Mouse (Mus musculus): Measurements from ENCODE around the gene Tmie. TPM values are rescaled to one million over a fixed set of nuclear protein-coding genes. Genes with fewer than 3 reads are reported as not detected.
"Not testable (repeated sequence)": the region's sequence is repeated elsewhere in the genome, so short reads cannot be mapped to it uniquely, and the experiment has no call there.

Tmie gene
- total RNA-seq, 1 experiment from 2014 or later, result 2.2 TPM

DNA sequence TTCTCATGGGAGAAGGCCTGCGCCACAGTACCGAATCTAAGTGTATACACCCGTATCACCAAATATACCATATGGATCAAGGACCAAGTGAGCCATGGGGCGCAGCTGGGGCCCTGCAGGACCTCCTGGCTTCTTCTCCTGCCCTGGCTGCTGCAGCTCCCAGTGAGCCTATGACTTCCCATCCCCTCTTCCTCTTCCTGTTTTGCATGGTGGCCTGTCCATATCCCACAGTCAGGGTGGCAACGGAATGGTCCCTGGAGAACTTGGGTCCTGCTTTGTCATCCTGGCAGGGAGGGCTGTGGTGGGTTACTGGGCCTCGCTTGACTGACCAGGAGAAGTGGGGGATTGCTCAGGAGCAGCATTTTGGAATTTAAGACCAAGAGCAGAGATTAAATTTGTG, 39.0 kb downstream of the Tmie start:
- DNase-seq, result no peak

DNA sequence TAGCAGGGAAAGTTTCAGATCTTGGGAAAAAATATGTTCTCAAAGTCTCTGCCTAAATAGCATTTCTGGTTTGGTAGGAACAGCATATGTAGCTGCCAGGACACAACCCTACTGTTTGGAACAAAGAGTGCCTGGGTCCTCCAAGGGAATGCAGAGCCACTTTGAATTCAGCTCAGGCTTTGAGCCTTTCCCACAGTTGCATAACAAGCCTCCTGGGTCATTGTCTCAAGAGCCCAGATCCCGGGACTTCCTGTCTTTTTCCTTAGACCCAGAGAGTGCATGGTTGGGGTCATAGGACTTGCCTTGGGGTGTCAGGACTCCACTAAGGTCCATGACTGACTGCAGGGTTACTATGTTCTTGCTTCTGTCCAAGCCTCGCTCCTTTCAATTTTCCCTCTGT, 43.8 kb downstream of the Tmie start:
- DNase-seq, result peak; percentile 37

DNA sequence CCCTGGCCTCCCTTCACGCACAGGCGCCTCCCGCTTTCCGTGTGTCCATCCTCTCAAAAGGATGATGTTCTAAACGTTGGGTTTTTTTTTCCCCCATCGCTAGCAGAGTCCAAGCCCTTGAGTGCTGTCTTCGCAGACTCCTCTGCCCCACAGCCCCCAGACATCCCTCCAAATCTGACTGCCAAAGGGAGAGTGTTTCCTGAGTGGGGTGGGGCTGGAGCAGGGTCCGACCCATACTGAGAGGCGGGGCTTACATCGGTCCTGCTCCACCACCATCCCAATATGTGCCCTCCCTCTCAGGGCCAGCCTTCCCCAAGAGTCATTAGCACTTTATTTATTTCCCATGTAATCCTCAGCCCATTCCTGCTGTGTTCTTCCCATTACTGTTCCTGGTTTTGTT, 45.0 kb downstream of the Tmie start:
- DNase-seq, result no peak

DNA sequence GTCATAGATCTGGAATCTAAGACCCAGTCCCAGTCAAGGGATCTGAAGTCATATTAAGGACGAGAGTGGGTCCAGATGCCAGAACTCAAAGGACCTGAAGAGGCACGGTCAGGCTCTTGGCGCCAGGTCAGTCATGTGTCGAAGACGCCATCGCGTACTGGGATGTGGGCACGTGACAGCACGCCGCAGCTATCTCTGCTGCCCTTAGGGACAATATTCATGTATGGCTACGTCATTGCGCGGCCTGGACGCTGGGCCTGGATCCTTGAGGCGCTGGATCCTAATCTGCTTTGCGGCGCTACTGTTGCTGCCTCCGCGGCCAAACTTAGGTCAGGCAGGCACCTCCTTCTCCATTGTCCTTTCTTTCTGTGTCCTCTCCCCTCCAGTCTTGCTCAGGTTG, 45.5 kb downstream of the Tmie start, which contains the start of gene Prss45:
Prss45 (plus strand) TSS at position 178 of the 400 bp plus-strand sequence.
- no peak for DNase-seq

DNA sequence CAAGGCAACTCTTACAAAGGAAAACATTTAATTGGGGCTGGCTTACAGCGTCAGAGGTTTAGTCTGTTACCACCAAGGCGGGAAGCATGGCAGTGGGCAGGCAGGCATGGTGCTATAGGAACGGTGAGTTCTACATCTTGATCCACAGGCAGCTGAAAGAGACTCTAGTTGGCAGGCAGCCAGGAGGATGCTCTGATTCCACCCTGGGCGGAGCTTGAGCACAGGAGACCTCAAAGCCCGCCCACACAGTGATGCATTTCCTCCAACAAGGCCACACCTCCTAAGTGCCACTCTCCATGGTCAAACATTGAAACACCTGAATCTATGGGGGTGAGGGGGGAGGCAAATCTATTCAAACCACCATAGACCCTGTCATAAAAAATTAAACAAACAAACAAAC, 46.9 kb downstream of the Tmie start:
- DNase-seq, result no peak

DNA sequence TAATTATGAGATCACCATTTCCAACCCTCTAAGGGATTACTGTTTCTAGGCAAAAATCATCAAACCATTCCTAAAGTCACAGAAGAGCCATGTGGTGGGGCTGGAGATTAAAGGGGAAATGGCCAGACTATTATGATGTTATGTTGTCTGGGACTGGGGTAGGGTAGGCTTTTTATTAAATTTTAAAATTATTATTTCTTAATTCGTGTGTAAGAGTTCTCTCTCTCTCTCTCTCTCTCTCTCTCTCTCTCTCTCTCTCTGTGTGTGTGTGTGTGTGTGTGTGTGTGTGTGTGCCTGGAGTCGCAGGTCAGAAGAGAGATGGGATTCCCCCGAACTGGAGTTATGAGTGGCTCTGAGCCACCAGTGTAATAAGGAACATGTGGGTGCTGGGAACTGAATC, 53.5 kb downstream of the Tmie start, which contains the start of gene Prss43:
Prss43 (plus strand) TSS at position 301 of the 400 bp plus-strand sequence.
- DNase-seq, result no peak

DNA sequence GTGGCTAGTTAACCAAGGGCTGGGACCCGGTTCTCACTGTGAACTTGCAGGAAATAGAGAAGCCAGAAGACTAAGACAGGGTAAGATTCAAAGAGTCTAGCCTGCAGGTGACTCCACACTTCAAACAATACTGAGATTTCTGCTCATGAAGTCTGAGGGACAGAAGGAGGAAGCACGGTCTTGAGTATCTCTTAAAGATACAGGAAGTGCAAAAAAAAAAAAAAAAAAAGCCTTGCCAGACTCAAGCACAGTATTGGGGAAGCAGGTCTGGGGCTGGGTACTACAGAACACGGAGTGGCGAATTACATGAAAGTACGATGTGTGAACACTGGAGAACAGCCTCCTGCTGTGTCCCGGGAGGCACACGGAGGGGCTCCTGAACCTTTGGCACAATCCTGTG, 54.1 kb downstream of the Tmie start:
- DNase-seq, result no peak

DNA sequence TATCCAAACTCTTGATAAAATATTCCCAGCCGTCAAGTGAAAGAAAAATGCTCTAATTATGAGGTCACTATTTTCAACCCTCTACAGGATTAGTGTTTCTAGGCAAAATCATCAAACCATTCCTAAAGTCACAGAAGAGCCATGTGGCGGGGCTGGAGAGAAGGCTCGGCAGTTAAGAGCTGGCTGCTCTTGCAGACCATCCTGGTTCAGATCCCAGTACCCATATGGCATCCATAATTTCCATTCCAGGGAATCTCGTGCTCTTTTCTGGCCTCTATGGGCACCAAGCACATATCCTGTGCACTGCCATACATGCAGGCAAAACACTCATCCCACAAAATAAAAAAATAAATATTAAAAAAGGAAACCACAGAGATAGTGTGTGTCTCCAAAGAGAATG, 54.5 kb downstream of the Tmie start:
- DNase-seq, result no peak

DNA sequence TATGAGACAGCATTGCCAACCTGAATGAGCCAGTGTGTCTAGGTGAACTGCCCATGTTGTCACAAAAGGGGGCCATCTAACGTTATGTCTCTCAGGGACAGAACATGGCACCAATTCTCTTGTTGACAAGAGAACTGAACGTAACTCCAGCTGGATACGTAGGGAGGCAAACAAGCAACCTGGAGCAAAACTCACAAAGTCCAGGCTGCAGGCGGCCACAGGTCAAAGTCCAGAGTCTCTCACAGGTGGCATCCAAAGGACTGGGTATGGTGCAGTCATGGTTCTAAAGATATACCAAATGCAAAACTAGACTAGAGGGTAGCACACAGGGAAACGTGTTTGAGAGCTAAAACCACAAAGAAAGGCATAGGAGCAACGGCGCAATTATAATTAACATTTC, 58.5 kb downstream of the Tmie start:
- no peak for DNase-seq

DNA sequence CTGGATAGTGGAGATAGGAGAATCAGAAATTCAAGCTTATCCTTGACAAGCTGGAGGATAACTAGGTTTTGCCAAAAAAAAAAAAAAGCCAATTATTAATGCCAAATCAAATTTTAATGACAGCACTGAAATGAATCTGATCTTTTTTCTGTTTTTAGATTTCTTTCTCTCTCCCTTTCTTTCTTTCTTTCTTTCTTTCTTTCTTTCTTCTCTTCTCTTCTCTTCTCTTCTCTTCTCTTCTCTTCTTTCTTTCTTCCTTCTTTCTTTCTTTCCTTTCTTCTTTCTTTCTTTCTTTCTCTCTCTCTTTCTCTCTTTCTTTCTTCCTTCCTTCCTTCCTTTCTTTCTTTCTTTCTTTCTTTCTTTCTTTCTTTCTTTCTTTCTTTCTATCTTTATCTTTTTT, 59.4 kb downstream of the Tmie start:
- not testable (repeated sequence) for DNase-seq

Small RNAs within 50 kb of the gene (microRNA-seq; reads per million reads assigned to microRNA genes)
- 0 reads per million in 2 experiments for gene Gm24269

Other genes starting within 250 kb of the Tmie start
- gene Nbeal2, start 226.0 kb downstream of the Tmie start, total RNA-seq (2021), result 9.1 and 15.4 TPM in 2 replicates
- 60.4 and 79.3 TPM in 2 replicates for gene Ccdc12, start 223.6 kb downstream of the Tmie start, total RNA-seq (2021)
- gene Myl3, start 138.3 kb downstream of the Tmie start, total RNA-seq (2021), result 0.37 TPM in 1 of 2 replicates, not detected in the other
- 6.9 and 9.0 TPM in 2 replicates for gene Pth1r, start 133.0 kb downstream of the Tmie start, total RNA-seq (2021)
- gene Prss42, start 81.9 kb downstream of the Tmie start, total RNA-seq (2021), result not detected in 2 replicates
- not detected in 2 replicates for gene Prss44, start 66.1 kb downstream of the Tmie start, total RNA-seq (2021)
- not detected in 2 replicates for gene Prss43, start 53.4 kb downstream of the Tmie start, total RNA-seq (2021)
- gene Prss45, start 45.5 kb downstream of the Tmie start, total RNA-seq (2021), result not detected in 2 replicates
- gene Prss46, start 35.6 kb downstream of the Tmie start, total RNA-seq (2021), result not detected in 2 replicates
- gene Prss50, start 22.1 kb downstream of the Tmie start, total RNA-seq (2021), result 0.37 TPM in 1 of 2 replicates, not detected in the other
- gene Als2cl, start 243 bp downstream of the Tmie start, total RNA-seq (2021), result 17.1 and 21.3 TPM in 2 replicates
- gene Fam240a, start 36.7 kb upstream of the Tmie start, total RNA-seq (2021), result not detected in 2 replicates
- not detected in 2 replicates for gene Tdgf1, start 66.0 kb upstream of the Tmie start, total RNA-seq (2021)
- gene Lrrc2, start 71.4 kb upstream of the Tmie start, total RNA-seq (2021), result 3.3 and 4.1 TPM in 2 replicates
- 3.5 and 10.0 TPM in 2 replicates for gene Rtp3, start 110.5 kb upstream of the Tmie start, total RNA-seq (2021)
- 2.6 and 7.3 TPM in 2 replicates for gene Ltf, start 139.2 kb upstream of the Tmie start, total RNA-seq (2021)
- gene Ccrl2, start 177.4 kb upstream of the Tmie start, total RNA-seq (2021), result 5.5 and 8.9 TPM in 2 replicates
- gene Lrrfip2, start 237.5 kb upstream of the Tmie start, total RNA-seq (2021), result 48.5 and 54.5 TPM in 2 replicates

Measured in adrenal gland, postnatal 14 days (tissue).